Mouse (Mus musculus) forebrain, embryonic 11.5 days (tissue): ENCODE data around the gene Taar6. TPM values are rescaled to one million over a fixed set of nuclear protein-coding genes. Genes with fewer than 3 reads are reported as not detected.

Experiments used
- ATAC-seq: fragments of 200-750 bp; cut with Nextera tagmentation; replicated peaks from 2 replicates; pipeline ENCODE4 v1.8.0; 2017; ENCODE audit warnings: moderate TSS enrichment; ENCODE audit not compliant: low FRiP score
- DNase-seq: peaks from one replicate; pipeline ENCODE4 v3.0.0-alpha.2; 2017; ENCODE audit warnings: low spot score
- H3K27ac ChIP-seq: fragments of 300-500 bp; sonication (generic); 2 replicates; pipeline ENCODE4 v1.5.1; 2014; ENCODE audit warnings: low read depth, low read length
- H3K27me3 ChIP-seq: fragments of 300-500 bp; sonication (generic); 2 replicates; pipeline ENCODE4 v1.6.1; 2014; ENCODE audit warnings: mild to moderate bottlenecking, low read length, mixed read lengths; ENCODE audit not compliant: control insufficient read depth, insufficient read depth
- H3K36me3 ChIP-seq: fragments of 300-500 bp; sonication (generic); 2 replicates; pipeline ENCODE4 v1.6.1; 2014; ENCODE audit warnings: mild to moderate bottlenecking, low read length, moderate library complexity, mixed read lengths; ENCODE audit not compliant: control insufficient read depth, insufficient read depth
- H3K4me1 ChIP-seq: fragments of 300-500 bp; sonication (generic); replicated peaks from 2 replicates; pipeline ENCODE4 v1.6.1; 2014; ENCODE audit warnings: low read length, mixed read lengths; ENCODE audit not compliant: control insufficient read depth, insufficient read depth
- H3K4me2 ChIP-seq: fragments of 300-500 bp; sonication (generic); 2 replicates; pipeline ENCODE4 v1.6.1; 2014; ENCODE audit warnings: low read depth, mild to moderate bottlenecking, low read length, moderate library complexity, mixed read lengths; ENCODE audit not compliant: severe bottlenecking
- H3K4me3 ChIP-seq: fragments of 300-500 bp; sonication (generic); 2 replicates; pipeline ENCODE4 v1.5.1; 2014; ENCODE audit warnings: low read depth, low read length
- H3K9ac ChIP-seq: fragments of 300-500 bp; sonication (generic); 2 replicates; pipeline ENCODE4 v1.6.1; 2014; ENCODE audit warnings: low read length
- H3K9me3 ChIP-seq: fragments of 300-500 bp; sonication (generic); 2 replicates; pipeline ENCODE4 v1.6.1; 2016; ENCODE audit warnings: low read length, mixed read lengths; ENCODE audit not compliant: control insufficient read depth
- WGBS: fragments of 180-500 bp; shearing (Covaris S2); extraction: QIAGEN DNeasy Blood & Tissue Kit; methylation state at CpG from one replicate; pipeline ENCODE4 v1.1.7; 2014; 5-methylcytosine and 5-hydroxymethylcytosine counted together
- polyA plus RNA-seq: library from polyadenylated mRNA; unstranded; fragments of >200 nt; fragmentation: Nextera tagmentation; extraction: Ambion mirVana; gene quantifications from 2 replicates; pipeline ENCODE4 v1.2.1, GENCODE M21; 2014

Taar6 gene
- polyA plus RNA-seq = not detected in 2 replicates

DNA sequence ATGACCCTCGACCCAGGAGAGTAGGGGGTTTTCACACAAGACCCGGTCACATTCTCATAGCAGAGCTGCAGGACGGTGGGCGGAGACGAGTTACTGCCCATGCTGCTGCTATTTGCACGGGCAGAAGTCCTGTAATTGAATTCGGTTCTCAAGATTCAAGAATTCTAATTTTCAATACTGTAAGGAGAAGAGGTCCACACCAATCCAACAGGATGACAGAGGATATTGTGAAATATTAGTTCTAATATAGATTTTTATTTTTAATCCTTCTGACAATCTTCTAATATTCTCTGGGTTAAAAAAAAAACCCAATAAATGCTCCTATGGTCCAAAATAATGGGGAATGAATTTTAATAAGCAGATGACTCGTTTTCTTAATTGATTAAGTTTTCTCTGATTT lies at the start of gene Taar6:
Gene Taar6 (minus strand): TSS at position 101 of the 400 bp plus-strand sequence.
- DNase-seq (no peak), ATAC-seq (no peak)
- Histone ChIP-seq H3K4me1 (no peaks in the 10 kb centered on the region), H3K9me3 (no peaks in the 10 kb centered on the region), H3K4me2 (no peak within 1 kb of the TSS), H3K9ac (no peak within 1 kb of the TSS), H3K27me3 (no peaks in the 10 kb centered on the region), H3K4me3 (no peak within 1 kb of the TSS), H3K27ac (no peak within 1 kb of the TSS), H3K36me3 (no peaks in the 10 kb centered on the region)
- WGBS = 75% methylated on average over 8 of the region's 8 CpGs

DNA sequence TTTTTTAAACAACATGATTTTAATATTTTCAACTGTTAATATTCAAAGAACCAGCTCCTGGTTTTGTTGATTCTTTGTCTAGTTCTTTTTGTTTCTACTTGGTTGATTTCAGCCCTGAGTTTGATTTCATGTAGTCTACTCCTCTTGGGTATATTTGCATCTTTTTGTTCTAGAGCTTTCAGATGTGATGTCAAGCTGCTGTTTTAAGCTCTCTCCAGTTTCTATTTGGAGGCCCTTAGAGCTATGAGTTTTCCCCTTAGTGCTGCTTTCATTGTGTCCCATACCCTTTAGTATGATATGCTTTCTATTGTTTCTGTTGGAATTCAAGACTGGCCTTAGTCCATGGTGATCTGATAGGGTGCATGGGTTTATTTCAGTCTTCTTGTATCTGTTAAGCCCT lies 45.9 kb upstream of the Taar6 start:
- no peaks in the 10 kb centered on the region for H3K36me3 ChIP-seq
- H3K27me3 ChIP-seq = no peaks in the 10 kb centered on the region
- no peak for DNase-seq
- no peak overlapping the region for H3K27ac ChIP-seq
- H3K4me1 ChIP-seq = no peaks in the 10 kb centered on the region
- H3K4me3 ChIP-seq = no peak overlapping the region
- no peak overlapping the region for H3K4me2 ChIP-seq
- H3K9me3 ChIP-seq = no peaks in the 10 kb centered on the region
- ATAC-seq = no peak
- no peak overlapping the region for H3K9ac ChIP-seq

DNA sequence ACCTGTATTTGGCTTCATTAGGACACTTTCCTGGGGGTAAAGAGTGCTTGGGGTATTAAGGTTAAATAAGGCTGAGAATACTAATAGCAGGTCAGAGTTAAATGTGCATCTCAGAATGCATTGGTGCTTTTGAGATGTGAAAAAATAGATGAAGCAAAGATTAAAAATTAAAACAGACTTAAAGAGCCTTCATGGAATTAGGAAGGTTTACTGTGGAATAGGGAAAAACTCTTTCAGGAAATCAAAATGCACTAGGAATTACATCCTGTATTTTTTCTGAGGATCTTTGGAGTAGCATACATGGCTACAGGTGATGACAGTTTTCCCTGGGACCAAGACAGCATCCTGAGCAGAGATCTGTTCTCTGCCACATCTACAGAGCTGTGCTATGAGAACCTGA lies 41.5 kb upstream of the Taar6 start, which contains the start of gene Taar7d:
Gene Taar7d (plus strand): TSS at position 301 of the 400 bp plus-strand sequence.
- no peak within 1 kb of the TSS for H3K4me3 ChIP-seq
- H3K27ac ChIP-seq = no peak within 1 kb of the TSS
- H3K9me3 ChIP-seq = no peaks in the 10 kb centered on the region
- no peaks in the 10 kb centered on the region for H3K4me1 ChIP-seq
- H3K27me3 ChIP-seq = no peaks in the 10 kb centered on the region
- H3K36me3 ChIP-seq = no peaks in the 10 kb centered on the region
- DNase-seq (no peak), ATAC-seq (no peak)
- H3K4me2 ChIP-seq = no peak within 1 kb of the TSS
- H3K9ac ChIP-seq = no peak within 1 kb of the TSS

DNA sequence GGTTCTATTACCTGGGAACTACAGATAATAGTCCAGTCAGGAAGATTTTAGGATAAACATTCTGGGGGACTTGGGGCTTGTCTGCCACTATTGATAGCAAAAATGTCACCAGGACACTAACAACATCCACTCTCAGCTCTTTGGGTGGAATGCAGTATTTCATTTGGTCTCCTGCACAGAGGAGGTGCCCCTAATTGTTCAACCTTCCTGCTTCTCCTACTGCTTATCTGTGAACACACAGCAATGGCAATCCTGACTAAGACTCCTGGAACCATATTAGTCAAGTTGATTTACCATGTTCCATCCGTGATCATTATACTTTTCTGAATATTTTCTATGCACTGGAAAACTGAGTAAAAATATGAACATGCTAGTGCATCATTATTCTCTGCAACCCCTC lies 22.7 kb upstream of the Taar6 start:
- no peak for DNase-seq
- no peak overlapping the region for H3K4me2 ChIP-seq
- no peaks in the 10 kb centered on the region for H3K4me1 ChIP-seq
- H3K9ac ChIP-seq = no peak overlapping the region
- WGBS = 97% methylated on average over 1 of the region's 1 CpGs
- no peak overlapping the region for H3K4me3 ChIP-seq
- H3K36me3 ChIP-seq = no peaks in the 10 kb centered on the region
- no peaks in the 10 kb centered on the region for H3K27me3 ChIP-seq
- no peaks in the 10 kb centered on the region for H3K9me3 ChIP-seq
- H3K27ac ChIP-seq = no peak overlapping the region
- ATAC-seq = no peak

DNA sequence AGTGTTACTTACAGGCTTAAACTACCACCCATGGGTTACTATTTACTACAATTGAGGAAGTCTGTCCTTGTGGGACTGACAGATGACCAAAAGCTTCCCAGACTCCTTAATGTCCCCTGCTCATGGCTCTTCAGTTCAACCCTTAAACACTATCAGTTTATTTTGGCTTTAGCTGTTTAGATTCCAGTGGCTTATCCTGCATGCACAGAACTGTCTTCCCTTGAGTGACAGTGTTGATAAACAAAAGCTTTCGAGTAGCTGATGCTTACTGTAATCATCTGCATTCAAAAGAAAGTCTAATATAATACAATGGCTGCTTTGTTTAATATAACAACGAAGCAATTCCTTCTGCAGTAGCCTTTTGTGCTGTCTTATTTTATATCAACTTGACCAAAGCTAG lies 21.6 kb upstream of the Taar6 start:
- 79% methylated on average over 2 of the region's 2 CpGs for WGBS
- no peak overlapping the region for H3K4me2 ChIP-seq
- H3K9me3 ChIP-seq = no peaks in the 10 kb centered on the region
- no peaks in the 10 kb centered on the region for H3K4me1 ChIP-seq
- H3K4me3 ChIP-seq = no peak overlapping the region
- no peak overlapping the region for H3K9ac ChIP-seq
- DNase-seq (no peak), ATAC-seq (no peak)
- H3K36me3 ChIP-seq = no peaks in the 10 kb centered on the region
- H3K27me3 ChIP-seq = no peaks in the 10 kb centered on the region
- no peak overlapping the region for H3K27ac ChIP-seq

DNA sequence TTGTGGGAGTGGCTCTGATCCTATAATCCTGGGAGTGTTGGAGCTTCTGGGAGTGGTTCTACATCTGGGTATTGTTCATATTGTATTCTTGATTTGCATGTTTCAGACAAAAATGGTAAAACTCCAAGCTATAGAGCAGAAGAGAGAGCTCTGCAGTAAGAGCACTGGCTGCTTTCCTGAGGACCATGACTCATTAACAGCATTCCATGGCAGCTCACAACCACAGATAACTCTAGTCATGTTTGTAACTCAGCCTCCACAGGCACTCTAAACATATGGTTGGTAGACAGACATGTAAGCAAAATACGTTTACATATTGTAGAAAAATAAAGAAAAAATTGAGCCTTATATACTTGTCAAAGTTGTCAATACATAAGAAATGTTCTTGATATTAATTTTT lies 21.0 kb upstream of the Taar6 start:
- ATAC-seq (no peak), DNase-seq (no peak)
- Histone ChIP-seq H3K9ac (no peak overlapping the region), H3K27me3 (no peaks in the 10 kb centered on the region), H3K9me3 (no peaks in the 10 kb centered on the region), H3K36me3 (no peaks in the 10 kb centered on the region), H3K27ac (no peak overlapping the region), H3K4me2 (no peak overlapping the region), H3K4me3 (no peak overlapping the region), H3K4me1 (no peaks in the 10 kb centered on the region)
- 87% methylated on average over 1 of the region's 1 CpGs for WGBS

DNA sequence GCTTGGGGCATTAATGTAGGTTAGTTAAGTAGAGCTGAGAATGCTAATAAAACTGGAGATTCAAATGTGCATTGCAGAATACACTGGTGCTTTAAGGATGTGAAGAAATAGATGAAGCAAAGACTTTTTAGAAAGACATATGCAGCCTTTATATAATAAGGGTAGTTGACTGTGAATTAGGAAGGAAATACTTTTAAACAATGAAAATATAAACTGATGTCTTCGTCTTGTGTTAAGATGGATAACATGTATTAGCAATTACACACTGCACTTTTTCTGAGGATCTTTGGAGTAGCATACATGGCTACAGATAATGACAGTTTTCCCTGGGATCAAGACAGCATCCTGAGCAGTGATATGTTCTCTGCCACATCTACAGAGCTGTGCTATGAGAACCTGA lies 14.2 kb upstream of the Taar6 start, which contains the start of gene Taar7b:
Gene Taar7b (plus strand): TSS at position 301 of the 400 bp plus-strand sequence.
- Histone ChIP-seq H3K4me3 (no peak within 1 kb of the TSS), H3K4me1 (no peaks in the 10 kb centered on the region), H3K9me3 (no peaks in the 10 kb centered on the region), H3K27me3 (no peaks in the 10 kb centered on the region), H3K9ac (no peak within 1 kb of the TSS), H3K36me3 (no peaks in the 10 kb centered on the region), H3K27ac (no peak within 1 kb of the TSS), H3K4me2 (no peak within 1 kb of the TSS)
- WGBS = 93% methylated on average over 1 of the region's 1 CpGs
- no peak for DNase-seq
- no peak for ATAC-seq

DNA sequence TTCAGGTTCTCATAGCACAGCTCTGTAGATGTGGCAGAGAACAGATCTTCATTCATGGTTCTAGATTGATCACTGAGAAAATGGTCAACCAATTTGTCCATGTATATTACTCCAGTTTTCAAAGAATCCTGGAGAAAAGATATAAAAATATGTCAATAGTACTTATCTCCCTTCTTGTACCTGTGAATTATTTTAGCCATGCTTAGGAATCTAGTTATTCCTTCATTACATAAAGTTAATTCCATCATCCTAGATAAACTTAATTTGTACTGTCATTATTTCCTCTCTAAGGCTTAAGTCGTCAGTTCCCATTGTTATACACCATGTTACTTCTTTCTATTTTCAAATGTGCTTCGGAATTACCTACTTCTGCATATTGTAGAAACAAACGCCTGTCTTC lies 7.9 kb upstream of the Taar6 start, which contains the start of gene Taar7a:
Gene Taar7a (minus strand): TSS at position 101 of the 400 bp plus-strand sequence.
- no peaks in the 10 kb centered on the region for H3K36me3 ChIP-seq

DNA sequence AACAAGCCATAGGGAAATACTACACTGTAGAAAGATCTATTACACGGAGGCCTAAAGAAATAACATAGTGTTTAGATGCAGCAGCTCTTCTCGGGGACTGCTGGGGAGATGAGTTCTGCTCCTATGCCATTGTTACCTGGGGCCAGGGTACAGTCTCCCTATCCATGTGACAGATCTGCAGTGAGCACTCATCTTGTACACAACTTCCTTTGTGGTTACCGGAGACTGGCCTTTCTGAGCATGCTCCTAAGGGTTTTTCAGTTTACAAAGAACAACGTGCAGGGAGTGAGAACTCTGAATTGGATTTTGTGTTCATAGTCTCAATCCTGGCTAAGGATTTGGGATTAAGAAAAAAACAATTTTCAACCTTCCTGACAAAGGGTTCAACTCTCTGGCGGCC lies 973 bp upstream of the Taar6 start:
- H3K4me1 ChIP-seq = no peaks in the 10 kb centered on the region
- WGBS = 82% methylated on average over 5 of the region's 5 CpGs
- H3K27me3 ChIP-seq = no peaks in the 10 kb centered on the region
- no peaks in the 10 kb centered on the region for H3K9me3 ChIP-seq
- no peak overlapping the region for H3K27ac ChIP-seq
- no peak for DNase-seq
- no peak overlapping the region for H3K4me2 ChIP-seq
- H3K36me3 ChIP-seq = no peaks in the 10 kb centered on the region
- ATAC-seq = no peak
- H3K4me3 ChIP-seq = no peak overlapping the region
- H3K9ac ChIP-seq = no peak overlapping the region

More for the DNA sequence above, 7.9 kb upstream of the Taar6 start, which contains the start of gene Taar7a:
- Histone ChIP-seq H3K27ac (no peak within 1 kb of the TSS), H3K4me1 (no peaks in the 10 kb centered on the region), H3K9me3 (no peaks in the 10 kb centered on the region), H3K27me3 (no peaks in the 10 kb centered on the region), H3K4me3 (no peak within 1 kb of the TSS), H3K4me2 (no peak within 1 kb of the TSS), H3K9ac (no peak within 1 kb of the TSS)
- WGBS = 90% methylated on average over 3 of the region's 3 CpGs
- ATAC-seq (no peak), DNase-seq (no peak)
